Mouse (Mus musculus): Measurements from ENCODE around the gene Rint1. TPM values are rescaled to one million over a fixed set of nuclear protein-coding genes. Genes with fewer than 3 reads are reported as not detected.

Rint1 gene
- polyA plus RNA-seq, 1 experiment from 2014 or later: 48.3 TPM

Other genes starting within 250 kb of the Rint1 start
- gene Srpk2, start 103.1 kb upstream of the Rint1 start, polyA plus RNA-seq (2015; fragmentation: Nextera tagmentation; extraction: Ambion mirVana): 64.8 and 67.0 TPM in 2 replicates
- gene Pus7, start 4.0 kb upstream of the Rint1 start, polyA plus RNA-seq (2015; fragmentation: Nextera tagmentation; extraction: Ambion mirVana): 34.9 and 35.2 TPM in 2 replicates
- gene Tomm7, start 56.5 kb downstream of the Rint1 start, polyA plus RNA-seq (2015; fragmentation: Nextera tagmentation; extraction: Ambion mirVana): 111 and 123 TPM in 2 replicates
- gene Fam126a, start 243.0 kb downstream of the Rint1 start, polyA plus RNA-seq (2015; fragmentation: Nextera tagmentation; extraction: Ambion mirVana): 27.1 and 30.0 TPM in 2 replicates